Mouse (Mus musculus): ENCODE measurements at regions not wholly inside any gene's neighbourhood (a gene's known extent, or its start where the extent isn't known, plus 50 kb on each side); places are given as distances from the start of the nearest gene placed in this dataset.

DNA sequence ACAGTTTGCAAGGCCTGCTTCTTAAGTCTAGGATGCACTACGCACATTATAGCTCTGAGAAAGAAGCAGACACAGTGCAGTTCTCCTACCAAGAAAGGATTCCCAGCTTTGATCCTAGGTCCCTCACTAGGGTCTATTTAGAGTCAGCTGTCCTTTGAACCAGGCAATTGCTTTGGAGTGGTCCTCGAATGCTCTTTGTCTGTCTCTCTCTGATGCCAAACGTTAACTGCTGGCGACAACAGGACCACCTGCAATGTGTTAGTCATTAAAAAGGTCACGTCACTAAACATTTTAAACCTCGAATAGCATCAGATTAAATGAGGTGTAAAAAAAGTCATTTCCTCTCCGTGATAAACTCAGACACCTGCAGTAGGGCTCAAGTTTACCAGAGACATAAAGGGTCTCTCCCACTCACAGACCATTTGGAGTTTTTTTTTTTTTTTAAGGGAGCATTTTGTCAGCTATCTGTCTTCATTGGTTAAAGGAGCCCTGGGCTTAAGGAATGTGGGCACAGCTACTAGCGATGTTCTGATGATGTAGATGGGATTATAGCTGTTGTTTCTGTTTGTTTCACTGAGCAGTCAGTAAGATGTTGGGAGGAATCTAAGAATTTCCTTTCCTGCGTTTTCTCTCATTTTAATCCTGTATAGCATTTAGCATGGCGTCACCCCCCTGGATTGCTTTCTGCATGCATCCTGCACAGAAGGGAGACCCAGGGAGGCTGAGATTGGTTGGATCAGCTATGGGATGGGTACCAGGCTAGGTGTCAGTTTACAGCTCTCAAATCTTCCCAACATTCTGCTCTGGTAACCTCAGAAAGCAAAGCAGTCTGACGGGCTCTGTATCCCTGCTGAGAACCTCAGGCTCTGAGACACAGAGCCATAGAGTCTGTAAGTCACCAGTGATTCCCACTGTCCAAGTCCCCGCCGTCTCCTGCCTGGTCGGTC is 615.3 kb upstream of the Sall1 start:
- no peak for DNase-seq (ENCODE audit: low spot score in 2 of 2)

DNA sequence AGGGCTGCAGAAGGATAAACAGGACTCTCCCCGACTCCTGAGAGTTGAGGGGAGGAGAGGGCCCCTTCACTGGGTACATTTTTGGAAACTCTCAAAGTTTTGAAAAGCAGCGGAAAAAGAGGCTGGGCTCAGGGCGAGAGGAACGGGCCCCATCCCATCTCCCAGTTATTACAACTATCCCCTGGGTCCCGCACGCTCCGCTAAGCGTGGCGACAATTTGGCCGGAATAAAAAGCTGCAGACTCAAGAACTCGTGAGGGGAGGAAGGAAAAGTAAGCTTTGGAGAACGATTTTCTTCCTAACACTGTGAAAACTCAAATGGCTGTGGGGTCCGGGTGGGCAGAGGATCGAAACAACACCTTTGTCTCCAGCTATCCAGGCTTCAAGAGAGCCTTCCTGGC is 611.4 kb upstream of the Sall1 start:
- DNase-seq (ENCODE audit: low spot score in 2 of 2), result no peak

- DNase-seq (ENCODE audit: low spot score in 2 of 2), result no peak
These were observed 605.4 kb upstream of the Sall1 start for GRCm38 (mm10) chr8:89649207-89649890.

DNA sequence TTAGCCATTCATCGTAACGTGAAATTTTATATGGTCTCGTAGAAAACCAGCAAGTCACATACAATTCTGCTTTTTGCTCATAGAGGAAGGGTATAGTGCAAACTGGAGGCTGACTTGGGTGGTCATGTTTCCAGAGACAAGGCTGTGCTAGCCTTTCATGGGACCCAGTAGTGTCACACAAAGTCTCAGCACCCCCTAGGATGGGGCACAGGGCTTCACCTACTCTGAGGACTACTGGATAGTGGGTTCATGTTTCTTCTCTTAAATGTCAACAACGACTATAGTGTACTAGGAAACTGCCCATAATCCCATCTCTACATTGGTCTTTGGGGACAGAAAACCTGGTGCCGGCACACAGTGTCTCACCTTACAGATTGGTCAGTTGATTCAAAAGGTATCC is 603.0 kb upstream of the Sall1 start:
- no peak for DNase-seq (ENCODE audit: low spot score in 2 of 2)

- no peak for DNase-seq (ENCODE audit: low spot score in 2 of 2)
These were observed 597.4 kb upstream of the Sall1 start for GRCm38 (mm10) chr8:89641339-89641738.

GRCm38 (mm10) chr8:89634864-89635263 is 590.9 kb upstream of the Sall1 start:
- no peak for DNase-seq (ENCODE audit: low spot score in 2 of 2)

DNA sequence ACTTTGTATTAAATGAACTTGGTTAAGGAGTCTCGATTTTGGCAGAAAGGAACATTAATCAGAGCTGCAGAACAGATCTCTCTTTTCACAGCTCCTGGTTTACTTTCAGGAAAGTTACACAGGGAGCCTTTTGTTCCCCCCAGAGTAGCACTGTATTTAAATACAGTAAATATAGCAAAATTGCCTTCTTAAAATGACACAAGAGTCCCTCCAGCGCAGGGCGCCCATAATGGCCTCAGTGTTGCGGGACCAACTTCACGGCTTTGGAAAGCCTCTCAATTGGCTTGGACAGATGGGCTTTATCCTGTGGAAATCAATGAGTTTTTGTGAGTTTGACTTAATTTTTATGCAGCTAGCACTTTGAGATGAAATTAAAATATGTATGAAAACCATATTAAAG is 588.3 kb upstream of the Sall1 start:
- DNase-seq (ENCODE audit: low spot score in 2 of 2), result no peak

DNA sequence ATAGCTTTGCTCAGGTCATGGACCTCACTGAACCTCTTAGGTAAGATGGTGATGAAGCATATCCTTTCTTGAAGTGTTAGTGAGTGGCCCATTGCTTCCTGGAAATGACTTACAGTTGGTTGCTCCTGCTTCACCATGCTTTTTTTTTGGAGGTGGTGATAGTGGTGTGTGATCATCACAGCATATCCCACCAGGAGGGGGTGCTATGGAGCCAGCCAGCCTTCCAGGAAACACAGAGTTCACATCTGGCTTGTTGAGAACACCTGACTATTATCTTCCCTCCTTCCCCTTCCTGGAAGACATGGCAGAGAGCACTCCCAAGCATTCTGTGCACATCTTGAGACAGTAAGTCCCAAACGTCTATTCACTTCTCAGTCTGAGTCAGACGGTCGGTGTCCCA is 586.6 kb upstream of the Sall1 start:
- DNase-seq (ENCODE audit: low spot score in 2 of 2), result no peak

GRCm38 (mm10) chr8:89618089-89618488 is 574.1 kb upstream of the Sall1 start:
- no peak for DNase-seq (ENCODE audit: low spot score in 2 of 2)

- DNase-seq (ENCODE audit: low spot score in 2 of 2), result peak in 1 of 2 experiments; percentile 2
These were observed 572.0 kb upstream of the Sall1 start for GRCm38 (mm10) chr8:89615863-89616558.

GRCm38 (mm10) chr8:89609074-89609473 is 565.1 kb upstream of the Sall1 start:
- no peak for DNase-seq (ENCODE audit: low spot score in 2 of 2)

DNA sequence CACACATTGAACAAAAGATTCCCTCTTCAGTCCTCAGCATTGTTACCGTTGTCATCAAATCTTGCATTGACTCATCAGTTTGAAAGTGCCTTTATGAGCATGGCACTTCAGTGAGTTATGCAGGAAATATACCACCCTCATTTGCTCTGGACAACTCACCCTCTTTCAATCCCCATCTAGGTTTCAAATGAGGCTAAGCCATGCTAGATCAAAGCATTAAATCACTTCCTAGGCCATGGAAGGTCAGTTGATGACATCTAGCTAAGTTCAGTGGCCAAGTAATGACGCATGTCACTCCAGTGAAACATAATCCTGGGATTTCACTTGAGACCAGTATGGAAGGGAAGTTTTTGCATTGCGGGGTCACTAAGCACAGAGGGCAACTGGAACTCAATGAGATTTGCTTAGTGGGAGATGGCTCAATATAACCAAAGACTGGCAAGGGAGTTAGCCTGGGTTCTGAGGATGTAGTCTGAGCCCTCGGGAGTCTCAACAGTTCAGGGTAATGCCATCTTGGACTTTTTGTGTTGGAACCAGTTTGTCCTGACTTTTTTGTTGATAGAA is 562.0 kb upstream of the Sall1 start:
- DNase-seq (ENCODE audit: low spot score in 2 of 2), result no peak

DNA sequence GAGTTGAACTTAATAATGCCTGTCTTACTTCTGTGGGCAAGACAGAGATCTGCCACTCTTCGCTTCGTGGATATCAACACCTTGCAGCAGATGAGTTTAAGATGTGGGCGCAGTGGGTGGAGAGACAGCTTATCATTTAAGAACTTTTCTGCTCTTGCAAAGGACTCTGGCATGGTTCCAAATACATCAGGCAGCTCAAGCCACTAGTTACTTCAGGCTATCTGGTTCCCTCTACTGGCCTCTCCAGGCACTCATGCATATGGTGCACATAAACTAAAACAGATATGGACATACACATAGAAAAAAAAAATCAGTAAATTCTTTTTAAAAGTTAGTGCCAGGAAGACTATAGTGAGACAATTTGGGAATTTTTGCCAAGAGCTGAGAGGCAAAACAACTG is 560.5 kb upstream of the Sall1 start:
- DNase-seq (ENCODE audit: low spot score in 2 of 2), result no peak

GRCm38 (mm10) chr8:89596380-89596779 is 552.4 kb upstream of the Sall1 start:
- DNase-seq (ENCODE audit: low spot score in 2 of 2), result no peak

DNA sequence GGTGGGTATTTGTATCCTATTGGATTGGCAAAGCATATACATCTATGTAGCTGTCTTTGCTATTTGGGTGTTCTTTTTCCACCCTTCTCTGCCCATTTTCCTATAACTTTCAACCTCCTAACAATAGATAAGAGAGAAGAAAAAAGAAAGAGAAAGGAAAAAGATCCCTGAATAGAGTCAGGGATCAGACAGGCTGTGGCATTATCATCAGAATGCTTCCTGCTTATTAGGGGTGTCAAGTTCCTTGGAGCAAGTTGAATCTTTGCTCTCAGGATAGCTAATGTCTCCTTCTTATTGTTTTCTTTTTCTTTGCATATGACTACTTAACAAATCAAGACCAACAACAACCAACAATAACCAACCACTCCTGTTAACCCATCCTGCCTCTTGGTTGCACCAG is 539.1 kb upstream of the Sall1 start:
- no peak for DNase-seq (ENCODE audit: low spot score in 2 of 2)

GRCm38 (mm10) chr8:89582566-89582965 is 538.6 kb upstream of the Sall1 start:
- DNase-seq (ENCODE audit: low spot score in 2 of 2), result no peak

GRCm38 (mm10) chr8:89571816-89572215 is 527.9 kb upstream of the Sall1 start:
- DNase-seq (ENCODE audit: low spot score in 2 of 2), result peak; percentile 53 to 81

DNA sequence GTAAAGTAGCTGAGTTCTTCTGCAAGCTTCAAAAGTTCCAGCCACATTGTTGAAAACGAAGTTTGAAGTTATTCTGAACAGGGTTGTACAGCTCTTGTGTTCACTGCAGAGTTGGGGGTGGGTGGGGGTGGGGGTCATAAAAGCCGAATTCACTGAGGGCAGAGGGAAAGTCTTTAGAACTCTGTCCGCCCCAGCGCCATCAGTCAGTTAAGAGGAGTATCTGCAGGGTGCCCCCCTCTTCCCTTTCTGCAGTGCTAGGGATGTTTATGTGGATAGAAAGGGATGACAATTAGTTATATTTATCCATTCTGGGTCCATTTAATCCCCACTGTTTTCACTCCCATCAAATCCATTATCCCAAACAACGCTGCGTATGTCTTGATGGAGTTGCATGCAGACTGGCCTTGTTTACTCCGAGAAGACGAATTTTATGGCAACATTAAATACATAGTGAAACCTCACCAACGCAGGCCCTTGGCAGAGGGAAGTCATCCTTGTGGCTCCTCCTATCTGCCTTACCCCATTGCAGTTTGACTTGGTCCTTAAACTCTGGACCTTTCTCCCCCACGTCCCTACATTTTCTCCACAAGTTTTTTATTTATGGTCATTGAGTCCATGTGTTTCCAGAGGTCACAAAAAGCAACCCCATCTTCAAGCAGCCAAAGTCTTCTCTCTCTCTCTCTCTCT is 526.8 kb upstream of the Sall1 start:
- no peak for DNase-seq (ENCODE audit: low spot score in 2 of 2)

DNA sequence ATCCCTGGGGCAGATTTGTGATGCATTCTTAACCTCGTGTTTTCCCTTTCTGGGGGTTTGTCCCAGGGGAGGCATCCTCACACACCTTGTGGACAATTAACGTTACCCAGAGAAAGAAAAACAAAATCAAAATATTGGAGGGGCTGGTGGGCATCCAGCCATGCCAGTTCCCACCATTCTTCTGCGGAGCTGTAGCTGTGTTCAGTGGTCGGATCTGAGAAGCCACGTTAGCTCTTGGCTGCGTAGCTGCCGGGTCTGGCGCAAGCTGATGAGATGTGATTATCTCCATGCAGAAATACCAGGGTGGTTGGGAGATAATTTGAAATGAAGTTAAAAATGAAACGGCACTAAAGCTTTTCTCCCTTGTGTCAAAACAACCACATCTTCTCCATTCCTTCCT is 525.4 kb upstream of the Sall1 start:
- no peak for DNase-seq (ENCODE audit: low spot score in 2 of 2)

DNA sequence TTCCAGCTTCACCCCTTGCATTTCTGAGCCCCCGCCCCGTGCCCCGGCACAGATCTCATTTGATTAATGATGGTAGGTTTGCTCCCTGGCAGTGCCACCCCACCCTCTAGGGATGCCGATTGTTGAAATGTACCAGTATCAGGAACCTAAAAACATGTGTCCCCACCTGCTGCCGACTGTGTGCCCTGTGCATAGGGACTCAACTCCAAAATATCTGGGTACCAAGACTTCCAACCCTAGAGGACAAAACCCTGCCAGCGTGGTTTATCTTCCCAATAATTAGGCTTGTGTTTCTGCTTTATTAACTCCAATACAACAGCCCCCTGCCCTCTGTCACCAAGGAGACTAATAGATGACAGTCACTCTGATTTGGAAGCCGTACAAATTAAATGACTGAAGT is 524.7 kb upstream of the Sall1 start:
- no peak for DNase-seq (ENCODE audit: low spot score in 2 of 2)

- DNase-seq (ENCODE audit: low spot score in 2 of 2), result no peak
These were observed 523.0 kb upstream of the Sall1 start for GRCm38 (mm10) chr8:89566986-89567385.

All from layer of hippocampus, adult 18-20 months (tissue).